Mouse (Mus musculus) layer of hippocampus, adult 8-10 months (tissue): ENCODE results near the gene Magi2. TPM values are rescaled to one million over a fixed set of nuclear protein-coding genes. Genes with fewer than 3 reads are reported as not detected.

Experiments
- DNase-seq, 2 experiments: peaks; one replicate each; pipeline ENCODE4 v3.0.0; 2022; ENCODE audit warnings: low spot score in 2 of 2
- total RNA-seq, 4 experiments: library from RNA; stranded (reverse); gene quantifications; 2 replicates each; pipeline ENCODE4 v1.2.4; 2022

The Magi2 gene
- total RNA-seq, 4 experiments from 2014 or later = 105 to 137 (median 127) TPM

GRCm38 (mm10) chr5:20637300-20637989, 1410.6 kb downstream of the Magi2 start:
- DNase-seq = no peak

GRCm38 (mm10) chr5:20642196-20642595, 1415.4 kb downstream of the Magi2 start:
- DNase-seq = no peak

DNA sequence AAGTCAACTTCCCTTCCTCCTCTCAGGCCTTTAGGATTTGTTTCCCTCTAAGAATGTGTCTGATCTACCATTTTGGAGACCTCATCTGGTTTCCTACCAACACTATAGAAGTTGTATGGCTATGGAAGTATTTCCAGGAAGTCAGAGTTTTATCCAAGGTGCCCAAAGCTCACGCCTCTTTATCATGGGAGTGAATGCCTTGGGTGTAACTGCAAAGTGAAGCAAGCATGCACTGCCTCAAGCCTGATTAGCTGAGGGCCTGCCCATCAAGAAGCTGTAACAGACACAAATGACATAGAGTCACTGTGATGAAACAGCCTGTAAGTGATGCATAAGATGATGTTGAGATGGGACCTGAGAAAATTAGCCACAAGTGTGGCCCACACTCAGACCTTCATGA, 1416.9 kb downstream of the Magi2 start:
- DNase-seq = no peak

GRCm38 (mm10) chr5:20646947-20647346, 1420.1 kb downstream of the Magi2 start:
- no peak for DNase-seq

- DNase-seq = peak; percentile 33 to 45
These were observed 1426.8 kb downstream of the Magi2 start for GRCm38 (mm10) chr5:20653425-20654185.

DNA sequence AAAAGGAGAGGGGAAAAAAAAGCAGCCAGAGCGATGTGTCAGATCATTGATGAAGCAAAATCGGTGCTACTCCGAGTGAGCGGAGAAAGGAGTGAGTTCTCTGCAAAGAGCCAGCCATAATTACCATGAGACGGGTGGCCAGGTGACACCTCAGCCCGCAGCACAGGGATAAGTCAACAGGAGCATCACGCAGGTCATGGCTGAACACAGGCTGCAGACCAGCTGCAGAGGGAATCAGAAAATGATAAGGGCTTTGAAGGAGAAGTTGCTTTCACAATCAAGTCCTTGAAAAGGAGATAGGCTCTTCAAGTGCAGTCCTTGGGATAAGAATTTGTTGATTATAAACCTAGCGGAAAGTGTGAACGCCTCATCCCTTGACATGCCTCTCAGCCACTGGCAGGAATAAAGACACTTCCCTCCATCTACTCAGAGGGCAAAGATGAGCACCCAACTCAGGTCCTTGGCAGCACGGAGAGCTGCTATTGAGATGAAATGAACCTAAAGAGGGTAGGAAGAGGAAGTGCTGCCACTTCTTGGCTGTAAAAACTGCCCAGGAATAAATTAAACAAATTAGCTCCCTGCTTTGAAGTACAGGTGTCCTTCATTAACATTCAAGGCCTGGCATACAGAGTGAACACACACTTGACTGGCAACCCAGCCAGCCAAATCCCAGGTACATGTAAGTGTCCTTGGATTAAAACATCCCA, 1428.1 kb downstream of the Magi2 start:
- no peak for DNase-seq

GRCm38 (mm10) chr5:20657056-20657455, 1430.2 kb downstream of the Magi2 start:
- DNase-seq = no peak

- DNase-seq = no peak
These were observed 1440.8 kb downstream of the Magi2 start for GRCm38 (mm10) chr5:20667601-20668000.

GRCm38 (mm10) chr5:20668736-20669355, 1442.0 kb downstream of the Magi2 start:
- DNase-seq = no peak

DNA sequence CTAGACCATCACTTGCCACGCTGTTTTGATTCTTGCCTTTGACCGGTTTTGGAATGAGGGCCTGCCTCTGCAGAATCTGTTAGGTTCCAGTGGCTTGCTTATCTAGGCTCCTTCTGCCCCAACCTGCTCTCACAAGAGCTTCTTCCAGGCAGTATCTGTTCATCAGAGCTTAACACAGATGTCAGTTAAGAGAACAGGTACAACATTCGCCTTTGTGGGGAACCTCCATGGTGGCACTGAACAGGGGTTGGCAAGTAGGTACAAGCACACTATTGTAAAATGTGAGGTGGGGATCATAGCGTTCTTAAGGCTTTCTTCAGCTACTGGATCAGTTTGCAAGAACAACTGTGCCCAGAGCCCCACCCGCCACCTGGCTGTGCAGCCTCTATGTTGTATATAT, 1442.6 kb downstream of the Magi2 start:
- no peak for DNase-seq

DNA sequence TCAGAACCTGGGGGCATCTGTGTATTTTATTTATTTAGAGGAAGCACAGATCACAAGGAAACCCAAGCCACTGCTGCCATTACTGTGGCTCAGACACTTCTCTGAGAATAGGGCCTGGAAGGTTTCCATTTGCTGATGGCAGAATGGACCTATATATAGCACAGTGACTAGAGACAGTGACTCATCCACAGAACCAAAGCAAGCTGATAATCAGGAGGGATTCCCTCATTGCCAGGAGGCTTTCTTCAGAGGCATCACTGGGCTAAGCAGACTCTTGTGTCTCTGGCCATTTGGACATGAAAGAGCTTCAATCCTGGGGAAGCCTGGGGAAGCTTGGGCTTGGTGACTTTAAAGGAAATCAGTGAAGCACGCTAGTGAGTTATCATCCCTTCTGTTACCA, 1445.0 kb downstream of the Magi2 start:
- peak; percentile 36 to 51 for DNase-seq

DNA sequence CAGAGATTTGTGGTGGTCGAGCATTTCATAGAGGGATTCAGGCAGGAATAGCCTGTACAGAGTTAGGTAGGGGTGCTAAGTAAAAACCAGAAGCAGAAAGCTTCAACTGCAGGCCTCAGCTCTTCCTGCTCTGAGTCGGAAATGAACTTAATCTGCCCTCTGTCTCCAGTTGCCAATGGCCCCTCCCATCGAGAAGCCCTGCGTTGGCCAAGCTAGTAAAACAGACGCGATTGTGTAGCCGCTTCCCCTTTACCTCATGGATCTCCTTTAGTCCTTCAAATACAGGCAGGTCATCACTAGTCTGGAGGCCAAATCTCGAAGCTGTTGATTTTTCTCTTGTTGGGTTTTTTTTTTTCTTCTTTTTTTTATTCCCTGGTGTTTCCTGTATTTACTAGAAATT, 1447.7 kb downstream of the Magi2 start:
- no peak for DNase-seq

DNA sequence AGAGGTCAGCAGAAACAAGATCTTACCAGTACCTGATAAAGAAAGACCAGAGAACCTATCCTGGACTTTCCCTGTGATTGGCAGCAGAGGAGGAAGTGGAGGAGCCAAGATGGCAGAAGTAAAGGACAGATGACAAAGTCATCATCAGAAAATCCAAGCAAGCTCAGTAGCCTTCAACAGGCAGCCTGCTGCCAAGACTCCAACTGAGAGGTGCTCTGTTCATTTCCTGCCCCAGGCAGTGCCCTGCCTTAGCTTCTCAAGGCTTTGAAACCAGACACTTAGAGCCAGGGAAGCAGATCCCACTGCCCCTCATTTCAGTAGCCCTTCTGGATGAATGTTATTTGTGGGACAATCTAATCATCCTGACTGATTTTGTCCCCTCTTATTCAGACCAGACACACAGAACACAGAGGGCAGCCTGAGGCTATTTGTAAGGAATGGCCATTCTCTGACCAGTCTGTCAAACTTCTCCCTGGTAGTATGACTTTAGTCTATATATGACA, 1448.4 kb downstream of the Magi2 start:
- DNase-seq = no peak

DNA sequence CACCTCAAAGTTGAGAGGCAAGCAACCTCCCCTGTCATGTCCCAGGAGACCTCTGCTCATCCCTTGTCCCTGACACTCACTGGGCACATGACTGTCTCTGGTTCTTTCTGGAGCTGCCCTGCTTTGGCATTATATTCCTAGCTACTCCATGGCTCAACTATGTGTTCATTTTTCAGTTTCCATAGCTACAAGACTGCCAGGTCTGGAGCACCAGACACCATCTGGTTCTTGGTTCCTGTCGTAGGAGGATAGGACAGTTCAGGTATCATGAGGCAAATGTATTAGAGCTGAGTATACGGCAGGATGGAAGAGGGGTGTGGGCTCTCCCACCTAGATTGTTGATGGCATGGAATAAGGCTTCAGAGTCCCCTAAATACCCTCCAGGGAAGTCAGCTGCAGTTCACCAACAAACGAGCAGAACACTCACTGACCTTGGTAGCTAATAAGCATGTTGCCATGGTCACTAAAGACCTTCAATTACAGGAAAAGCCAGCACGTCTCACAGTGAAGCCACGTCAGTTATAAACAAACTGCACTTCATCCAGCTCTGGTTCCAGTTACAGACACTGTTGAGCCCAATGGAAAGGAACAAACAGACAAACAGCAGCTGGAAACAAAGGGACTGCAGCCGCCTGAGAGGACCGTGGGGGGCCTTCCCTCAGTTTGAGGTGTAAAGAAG, 1449.5 kb downstream of the Magi2 start:
- no peak for DNase-seq

DNA sequence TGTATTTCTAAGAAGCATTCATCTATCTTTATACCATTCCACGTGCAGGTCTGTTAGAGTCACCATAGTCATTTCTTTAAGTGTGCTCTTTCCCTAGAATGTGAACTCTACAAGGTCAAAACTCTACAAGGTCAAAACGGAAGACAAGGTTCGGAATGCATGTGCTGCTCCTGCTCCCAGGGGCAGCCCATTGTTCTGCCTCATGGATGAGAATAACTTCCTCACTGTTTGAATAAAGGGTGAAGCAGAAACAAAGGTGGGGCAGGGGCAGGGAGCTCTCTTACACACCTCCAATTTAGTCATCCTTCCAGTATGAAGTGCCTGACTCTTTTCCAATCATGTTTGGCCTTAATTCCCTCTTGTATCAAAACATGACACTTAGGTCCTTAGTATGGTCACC, 1450.4 kb downstream of the Magi2 start:
- no peak for DNase-seq

GRCm38 (mm10) chr5:20678573-20678972, 1451.7 kb downstream of the Magi2 start:
- no peak for DNase-seq

GRCm38 (mm10) chr5:20679920-20680319, 1453.1 kb downstream of the Magi2 start:
- DNase-seq = no peak

DNA sequence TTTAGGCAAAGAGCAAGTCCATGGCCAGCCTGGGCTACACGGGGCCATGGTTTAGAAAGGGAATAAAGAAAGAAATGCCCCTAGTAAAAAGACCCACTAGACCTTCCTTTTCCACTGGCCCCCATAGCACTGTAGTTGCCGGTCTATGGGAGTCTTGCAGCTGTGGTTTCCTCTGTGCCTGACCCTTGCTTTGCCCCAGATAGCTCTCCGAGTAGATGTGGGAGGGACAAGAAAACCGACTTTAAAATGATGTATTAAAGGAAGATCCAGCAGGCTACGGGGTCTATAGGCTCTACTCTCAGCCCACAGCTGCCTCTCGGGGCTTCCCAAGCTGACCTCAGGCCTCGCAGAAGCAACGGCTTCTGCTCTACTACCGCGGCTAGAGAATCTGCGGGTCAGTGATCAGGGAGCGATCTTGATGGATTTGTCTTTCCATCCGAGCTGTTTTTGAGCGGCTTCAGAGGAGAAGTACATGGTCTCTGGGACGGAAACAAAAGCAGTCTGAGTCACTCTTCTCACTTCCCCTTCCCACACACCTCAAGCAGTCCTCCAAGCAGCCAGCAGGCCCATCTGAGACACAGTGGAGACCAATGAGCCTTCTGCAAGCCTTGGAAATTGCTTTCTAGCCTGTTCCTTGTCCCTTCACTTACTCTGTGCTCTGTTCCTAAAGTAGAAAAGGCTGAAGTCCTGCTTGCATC, 1454.1 kb downstream of the Magi2 start:
- no peak for DNase-seq

DNA sequence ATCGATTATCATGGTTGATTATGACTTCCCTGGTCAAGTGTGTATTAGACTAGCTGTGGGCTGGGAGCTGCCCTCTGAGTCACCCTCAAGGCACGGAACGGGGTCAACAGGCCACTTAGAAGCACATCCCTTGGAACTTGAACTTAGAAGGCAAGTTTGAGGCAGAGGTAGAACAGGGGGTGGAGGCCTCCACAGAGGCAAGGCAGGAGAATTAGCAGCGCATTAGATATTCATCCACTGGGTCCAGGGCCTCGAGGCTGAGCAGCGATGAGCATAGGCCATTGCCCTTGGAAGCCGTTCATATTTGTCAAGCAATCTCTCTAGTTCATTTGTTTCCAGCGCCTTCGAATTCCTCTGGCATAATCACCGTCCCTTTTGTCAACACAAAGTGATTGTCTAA, 1454.8 kb downstream of the Magi2 start:
- DNase-seq = no peak

GRCm38 (mm10) chr5:20682208-20682607, 1455.4 kb downstream of the Magi2 start:
- DNase-seq = no peak
